Mouse (Mus musculus): ENCODE measurements around the gene Olfr508. TPM values are rescaled to one million over a fixed set of nuclear protein-coding genes. Genes with fewer than 3 reads are reported as not detected.
"Not testable (repeated sequence)": the region's sequence is repeated elsewhere in the genome, so short reads cannot be mapped to it uniquely, and the experiment has no call there.

Olfr508 gene
- not detected in 2 replicates for polyA plus RNA-seq (2012; rRNA removed)

DNA sequence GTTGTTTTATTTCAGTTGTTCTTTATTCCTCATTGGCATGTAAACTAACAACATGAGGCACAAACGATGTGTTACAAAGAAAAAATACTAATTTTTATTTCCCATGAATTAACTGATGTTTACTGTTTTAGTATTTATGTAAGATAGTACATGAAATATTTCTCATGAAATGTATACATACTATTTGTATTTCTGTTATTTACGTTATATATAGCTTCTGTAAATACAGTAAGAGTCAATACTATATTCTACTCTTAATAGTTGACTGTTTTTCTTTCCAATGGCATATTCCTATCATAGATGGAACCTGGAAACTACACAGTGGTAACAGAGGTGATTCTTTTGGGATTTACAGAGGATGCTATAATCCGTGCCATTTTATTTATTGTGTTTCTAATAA is at the start of gene Olfr508:
Olfr508 (plus strand) TSS at position 301 of the 400 bp plus-strand sequence.
- 88% methylated on average over 3 of the region's 3 CpGs for WGBS
- no peaks in the 10 kb centered on the region for H3K36me3 ChIP-seq (ENCODE audit: control insufficient read depth, insufficient read depth, low read length)
- H3K27ac ChIP-seq (ENCODE audit: control insufficient read depth, insufficient read depth, low read length), result no peak within 1 kb of the TSS
- DNase-seq, result no peak
- TF ChIP-seq CTCF (IDR thresholded peaks at IDR 0.05; ENCODE audit: borderline replicate concordance, control insufficient read depth, extremely low read depth, insufficient read depth, low read length, poor library complexity) (no peak), POLR2A (IDR thresholded peaks at IDR 0.05; ENCODE audit: control insufficient read depth, extremely low read depth, insufficient read depth, low read length, poor library complexity) (no peak)
- H3K4me3 ChIP-seq (ENCODE audit: control insufficient read depth, insufficient read depth, low read length), result no peak within 1 kb of the TSS
- no peaks in the 10 kb centered on the region for H3K27me3 ChIP-seq (ENCODE audit: control insufficient read depth, insufficient read depth, low read length)
- H3K4me1 ChIP-seq (replicated peaks; ENCODE audit: control insufficient read depth, insufficient read depth, low read length), result no peaks in the 10 kb centered on the region

- no peak overlapping the region for H3K27ac ChIP-seq (ENCODE audit: control insufficient read depth, insufficient read depth, low read length)
- H3K27me3 ChIP-seq (ENCODE audit: control insufficient read depth, insufficient read depth, low read length), result no peaks in the 10 kb centered on the region
- H3K36me3 ChIP-seq (ENCODE audit: control insufficient read depth, insufficient read depth, low read length), result no peaks in the 10 kb centered on the region
- H3K4me3 ChIP-seq (ENCODE audit: control insufficient read depth, insufficient read depth, low read length), result no peak overlapping the region
- no peak for DNase-seq
- TF ChIP-seq CTCF (IDR thresholded peaks at IDR 0.05; ENCODE audit: borderline replicate concordance, control insufficient read depth, extremely low read depth, insufficient read depth, low read length, poor library complexity) (no peak), POLR2A (IDR thresholded peaks at IDR 0.05; ENCODE audit: control insufficient read depth, extremely low read depth, insufficient read depth, low read length, poor library complexity) (no peak)
- H3K4me1 ChIP-seq (replicated peaks; ENCODE audit: control insufficient read depth, insufficient read depth, low read length), result no peaks in the 10 kb centered on the region
- WGBS, result 100% methylated on average over 1 of the region's 1 CpGs
Observed at GRCm38 (mm10) chr7:108589797-108590196, 40.0 kb upstream of the Olfr508 start.

GRCm38 (mm10) chr7:108601916-108602315 is 27.9 kb upstream of the Olfr508 start:
- H3K27me3 ChIP-seq (ENCODE audit: control insufficient read depth, insufficient read depth, low read length); H3K36me3 ChIP-seq (ENCODE audit: control insufficient read depth, insufficient read depth, low read length); H3K27ac ChIP-seq (ENCODE audit: control insufficient read depth, insufficient read depth, low read length); H3K4me1 ChIP-seq (replicated peaks; ENCODE audit: control insufficient read depth, insufficient read depth, low read length); H3K4me3 ChIP-seq (ENCODE audit: control insufficient read depth, insufficient read depth, low read length); DNase-seq: not testable (repeated sequence)
- 79% methylated on average over 3 of the region's 3 CpGs for WGBS

GRCm38 (mm10) chr7:108610487-108610886 is 19.3 kb upstream of the Olfr508 start, which contains the start of gene Olfr506:
Olfr506 (plus strand) TSS chr7:108610787.
- Histone ChIP-seq H3K4me3 (ENCODE audit: control insufficient read depth, insufficient read depth, low read length) (no peak within 1 kb of the TSS), H3K27me3 (ENCODE audit: control insufficient read depth, insufficient read depth, low read length) (no peaks in the 10 kb centered on the region), H3K27ac (ENCODE audit: control insufficient read depth, insufficient read depth, low read length) (no peak within 1 kb of the TSS), H3K36me3 (ENCODE audit: control insufficient read depth, insufficient read depth, low read length) (no peaks in the 10 kb centered on the region), H3K4me1 (replicated peaks; ENCODE audit: control insufficient read depth, insufficient read depth, low read length) (no peaks in the 10 kb centered on the region)
- TF ChIP-seq CTCF (IDR thresholded peaks at IDR 0.05; ENCODE audit: borderline replicate concordance, control insufficient read depth, extremely low read depth, insufficient read depth, low read length, poor library complexity) (no peak), POLR2A (IDR thresholded peaks at IDR 0.05; ENCODE audit: control insufficient read depth, extremely low read depth, insufficient read depth, low read length, poor library complexity) (no peak)
- DNase-seq, result no peak

- 98% methylated on average over 2 of the region's 2 CpGs for WGBS
- Histone ChIP-seq H3K4me1 (replicated peaks; ENCODE audit: control insufficient read depth, insufficient read depth, low read length) (no peaks in the 10 kb centered on the region), H3K36me3 (ENCODE audit: control insufficient read depth, insufficient read depth, low read length) (no peaks in the 10 kb centered on the region), H3K4me3 (ENCODE audit: control insufficient read depth, insufficient read depth, low read length) (no peak overlapping the region), H3K27ac (ENCODE audit: control insufficient read depth, insufficient read depth, low read length) (no peak overlapping the region), H3K27me3 (ENCODE audit: control insufficient read depth, insufficient read depth, low read length) (no peaks in the 10 kb centered on the region)
- TF ChIP-seq POLR2A (IDR thresholded peaks at IDR 0.05; ENCODE audit: control insufficient read depth, extremely low read depth, insufficient read depth, low read length, poor library complexity) (no peak), CTCF (IDR thresholded peaks at IDR 0.05; ENCODE audit: borderline replicate concordance, control insufficient read depth, extremely low read depth, insufficient read depth, low read length, poor library complexity) (no peak)
- no peak for DNase-seq
Observed at GRCm38 (mm10) chr7:108614110-108614509, 15.7 kb upstream of the Olfr508 start.

DNA sequence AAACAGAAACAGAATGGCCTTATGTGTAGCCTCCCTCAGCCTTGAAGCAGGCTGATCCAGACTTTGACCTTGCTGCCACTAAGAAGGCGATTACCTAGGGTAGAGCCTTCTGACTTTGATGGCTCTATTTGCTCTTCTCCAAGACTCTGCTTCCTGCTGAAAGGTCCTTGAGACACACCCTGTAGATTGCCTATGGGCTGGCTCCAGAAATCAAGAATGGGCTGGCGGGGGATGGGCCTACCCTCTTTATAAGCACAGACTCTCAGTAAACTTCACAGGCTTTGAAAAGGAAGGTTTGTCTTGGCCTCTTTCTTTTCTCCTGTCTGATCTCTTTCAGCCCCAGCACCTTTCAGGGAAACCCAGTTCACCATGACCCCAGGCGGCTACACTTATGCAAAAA is 13.0 kb upstream of the Olfr508 start:
- not testable (repeated sequence) for H3K4me1 ChIP-seq (replicated peaks; ENCODE audit: control insufficient read depth, insufficient read depth, low read length); H3K27me3 ChIP-seq (ENCODE audit: control insufficient read depth, insufficient read depth, low read length); DNase-seq; H3K36me3 ChIP-seq (ENCODE audit: control insufficient read depth, insufficient read depth, low read length); H3K27ac ChIP-seq (ENCODE audit: control insufficient read depth, insufficient read depth, low read length); H3K4me3 ChIP-seq (ENCODE audit: control insufficient read depth, insufficient read depth, low read length)
- WGBS, result 74% methylated on average over 3 of the region's 3 CpGs

DNA sequence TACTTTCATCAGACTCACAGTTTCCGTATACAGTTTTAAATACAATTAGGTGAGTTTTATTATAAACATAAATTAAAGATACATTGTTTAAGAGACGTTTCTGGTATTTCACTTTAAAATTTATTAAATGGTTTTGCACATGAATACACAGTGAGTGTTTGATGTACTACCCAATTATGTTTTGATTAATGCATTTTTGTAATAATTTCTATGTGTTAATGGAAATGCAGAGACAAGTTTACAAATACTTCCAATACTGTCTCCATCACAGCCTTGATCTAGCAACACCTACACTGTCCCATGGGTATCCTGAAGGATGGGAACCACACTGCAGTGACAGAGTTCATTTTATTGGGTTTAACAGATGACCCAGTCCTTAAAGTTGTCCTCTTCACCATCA is 8.3 kb upstream of the Olfr508 start, which contains the start of gene Olfr507:
Olfr507 (plus strand) TSS at position 301 of the 400 bp plus-strand sequence.
- no peaks in the 10 kb centered on the region for H3K36me3 ChIP-seq (ENCODE audit: control insufficient read depth, insufficient read depth, low read length)

More for the DNA sequence above, 8.3 kb upstream of the Olfr508 start, which contains the start of gene Olfr507:
- no peaks in the 10 kb centered on the region for H3K4me1 ChIP-seq (replicated peaks; ENCODE audit: control insufficient read depth, insufficient read depth, low read length)
- WGBS, result 85% methylated on average over 2 of the region's 2 CpGs
- DNase-seq, result no peak
- TF ChIP-seq CTCF (IDR thresholded peaks at IDR 0.05; ENCODE audit: borderline replicate concordance, control insufficient read depth, extremely low read depth, insufficient read depth, low read length, poor library complexity) (no peak), POLR2A (IDR thresholded peaks at IDR 0.05; ENCODE audit: control insufficient read depth, extremely low read depth, insufficient read depth, low read length, poor library complexity) (no peak)
- H3K27me3 ChIP-seq (ENCODE audit: control insufficient read depth, insufficient read depth, low read length), result no peaks in the 10 kb centered on the region
- no peak within 1 kb of the TSS for H3K27ac ChIP-seq (ENCODE audit: control insufficient read depth, insufficient read depth, low read length)
- no peak within 1 kb of the TSS for H3K4me3 ChIP-seq (ENCODE audit: control insufficient read depth, insufficient read depth, low read length)

Data from thymus, adult 2 months (tissue).